Mouse (Mus musculus): ENCODE measurements around the gene Brd9.
A peak's percentile ranks its signal among the peaks of the same experiment; 100 is the strongest.
"Not testable (repeated sequence)": the region's sequence is repeated elsewhere in the genome, so short reads cannot be mapped to it uniquely, and the experiment has no call there.

Gene Brd9

DNA sequence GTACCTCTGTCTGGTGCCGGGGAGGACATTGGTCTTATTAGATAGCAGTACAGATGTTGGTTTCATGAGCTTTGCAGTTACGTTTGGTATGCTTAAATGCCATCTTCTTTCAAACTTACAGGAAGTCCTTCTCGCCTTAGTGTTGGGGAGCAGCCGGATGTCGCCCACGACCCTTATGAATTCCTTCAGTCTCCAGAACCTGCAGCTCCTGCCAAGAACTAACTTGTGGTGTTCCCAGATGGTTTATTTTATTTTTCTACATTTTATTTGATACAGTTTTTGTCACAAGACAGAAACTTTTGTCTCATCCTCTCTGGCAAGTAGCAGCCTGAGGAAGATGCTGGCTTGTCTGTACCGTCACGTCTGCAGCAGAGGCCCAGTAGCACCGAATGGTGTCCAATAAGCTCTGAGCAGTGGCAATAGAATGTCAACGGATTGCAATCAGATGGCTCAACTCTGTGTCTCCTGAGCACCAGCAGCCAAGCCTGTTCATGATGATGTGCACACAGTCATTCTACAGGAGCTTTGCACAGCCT, 22.6 kb downstream of the Brd9 start:
- no peaks in the 10 kb centered on the region for H3K27me3 ChIP-seq (ENCODE audit: control insufficient read depth, insufficient read depth, low read length, poor library complexity, severe bottlenecking)
- no peak for DNase-seq (ENCODE audit: low read depth, low spot score)
- H3K36me3 ChIP-seq (ENCODE audit: control insufficient read depth, insufficient read depth, low read length, poor library complexity, severe bottlenecking): peaks cover 5% of the 10 kb centered on the region

DNA sequence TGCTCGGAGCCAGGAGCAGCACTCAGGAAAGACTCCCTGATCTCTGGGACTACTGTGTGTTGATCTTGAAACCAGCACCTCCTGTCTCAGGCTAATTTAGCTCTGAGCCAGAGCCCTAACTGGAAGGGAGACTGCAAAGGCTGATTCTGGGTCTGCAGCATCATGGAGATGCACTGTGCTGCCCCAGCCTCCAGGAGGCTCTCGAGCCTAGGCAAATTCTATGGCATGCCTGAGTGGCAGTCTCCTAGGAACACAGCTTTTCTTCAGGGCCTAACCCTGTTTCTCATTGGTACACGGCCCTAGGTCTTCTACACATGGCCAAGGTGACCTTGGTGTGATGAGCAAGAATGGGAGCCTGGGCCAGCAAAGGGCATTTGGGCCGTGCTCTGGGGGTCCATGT, 23.6 kb downstream of the Brd9 start:
- Histone ChIP-seq H3K36me3 (ENCODE audit: control insufficient read depth, insufficient read depth, low read length, poor library complexity, severe bottlenecking) (peaks cover 5% of the 10 kb centered on the region), H3K27me3 (ENCODE audit: control insufficient read depth, insufficient read depth, low read length, poor library complexity, severe bottlenecking) (no peaks in the 10 kb centered on the region)
- no peak for DNase-seq (ENCODE audit: low read depth, low spot score)

DNA sequence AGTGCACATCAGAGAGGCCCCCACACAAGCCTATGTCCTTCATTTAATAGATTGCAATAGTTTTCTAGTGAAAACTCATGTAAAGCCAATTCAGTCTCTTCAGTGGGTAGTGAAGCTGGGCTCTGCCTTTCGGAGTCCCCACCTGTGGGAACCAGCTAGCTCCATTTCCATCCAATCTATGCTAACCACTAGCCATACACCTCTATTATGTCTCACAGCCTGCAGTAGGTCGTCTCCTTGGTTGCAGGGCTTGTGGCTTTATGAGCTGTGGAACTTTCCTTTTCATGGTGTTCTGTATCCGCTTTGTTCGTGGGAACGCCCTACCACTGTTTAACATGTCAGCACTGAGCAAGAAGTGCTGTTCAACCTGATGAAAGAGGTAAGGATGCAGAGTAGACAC, 25.9 kb downstream of the Brd9 start, which contains the start of gene Zdhhc11:
TSS of gene Zdhhc11 (plus strand) at position 301 of the 400 bp plus-strand sequence.
- H3K36me3 ChIP-seq (ENCODE audit: control insufficient read depth, insufficient read depth, low read length, poor library complexity, severe bottlenecking): peaks cover 5% of the 10 kb centered on the region
- no peak for DNase-seq (ENCODE audit: low read depth, low spot score)
- no peaks in the 10 kb centered on the region for H3K27me3 ChIP-seq (ENCODE audit: control insufficient read depth, insufficient read depth, low read length, poor library complexity, severe bottlenecking)

DNA sequence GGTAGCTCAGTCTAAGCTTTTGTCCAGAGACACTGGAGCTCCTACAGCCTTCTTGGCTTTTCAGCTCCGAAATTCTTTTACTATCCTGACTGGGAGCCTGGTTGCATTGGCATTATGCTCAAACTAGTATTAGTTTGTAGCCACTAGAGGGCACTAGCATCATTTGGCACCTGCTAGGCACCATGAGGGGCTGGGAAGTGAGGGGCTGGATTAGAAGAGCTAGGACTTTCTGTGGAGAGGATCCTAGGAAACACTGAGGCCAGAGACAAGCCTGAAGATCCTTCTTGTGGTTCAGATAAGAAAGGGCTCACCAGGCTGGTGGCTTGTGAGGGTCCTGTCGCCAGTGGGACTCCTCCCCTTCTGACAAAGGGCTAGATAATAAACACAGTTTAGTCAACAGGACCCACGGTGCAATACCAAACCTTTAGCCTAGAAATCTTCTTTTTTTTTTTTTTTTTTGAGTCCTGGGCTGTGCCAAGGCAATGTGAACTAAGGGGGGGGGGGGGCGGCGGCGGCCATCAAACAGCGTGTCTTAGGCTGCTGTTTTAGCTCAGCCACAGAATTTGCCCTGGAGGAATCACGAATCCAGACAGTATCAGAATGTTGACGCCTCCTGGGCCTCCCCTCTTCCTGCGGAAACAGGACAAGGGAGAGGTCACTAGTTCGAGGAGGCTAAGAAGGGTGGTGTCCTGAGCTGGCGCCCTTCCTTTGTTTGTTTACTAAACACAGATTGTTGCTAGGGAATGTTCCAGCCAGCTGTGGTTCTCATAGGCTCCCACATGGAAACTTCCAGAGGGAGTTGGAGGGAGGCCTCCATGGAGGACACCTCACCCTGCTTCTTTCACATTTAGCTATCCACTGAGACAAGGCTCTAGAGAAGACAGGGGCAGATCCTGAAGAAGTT, 33.2 kb downstream of the Brd9 start:
- Histone ChIP-seq H3K27me3 (ENCODE audit: control insufficient read depth, insufficient read depth, low read length, poor library complexity, severe bottlenecking) (no peaks in the 10 kb centered on the region), H3K36me3 (ENCODE audit: control insufficient read depth, insufficient read depth, low read length, poor library complexity, severe bottlenecking) (no peaks in the 10 kb centered on the region)
- DNase-seq (ENCODE audit: low read depth, low spot score): peak; percentile 61

DNA sequence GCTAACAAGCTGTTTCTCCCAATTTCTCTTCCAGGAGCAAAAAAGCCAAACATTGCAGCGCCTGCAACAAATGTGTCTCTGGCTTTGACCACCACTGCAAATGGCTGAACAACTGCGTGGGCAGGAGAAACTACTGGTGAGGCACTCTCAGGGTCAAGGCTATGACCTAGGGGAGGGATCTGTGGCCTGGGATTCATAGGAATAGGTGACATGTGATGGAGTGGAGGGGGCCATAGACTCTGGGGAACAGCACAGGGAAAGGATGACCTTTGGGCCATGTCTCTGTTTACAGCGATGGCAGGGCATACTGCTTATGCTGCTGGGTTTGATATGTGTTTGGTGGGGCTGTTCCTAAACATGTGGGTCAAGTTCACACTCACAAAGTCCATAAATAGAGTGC, 36.9 kb downstream of the Brd9 start:
- no peak for DNase-seq (ENCODE audit: low read depth, low spot score)
- no peaks in the 10 kb centered on the region for H3K36me3 ChIP-seq (ENCODE audit: control insufficient read depth, insufficient read depth, low read length, poor library complexity, severe bottlenecking)

DNA sequence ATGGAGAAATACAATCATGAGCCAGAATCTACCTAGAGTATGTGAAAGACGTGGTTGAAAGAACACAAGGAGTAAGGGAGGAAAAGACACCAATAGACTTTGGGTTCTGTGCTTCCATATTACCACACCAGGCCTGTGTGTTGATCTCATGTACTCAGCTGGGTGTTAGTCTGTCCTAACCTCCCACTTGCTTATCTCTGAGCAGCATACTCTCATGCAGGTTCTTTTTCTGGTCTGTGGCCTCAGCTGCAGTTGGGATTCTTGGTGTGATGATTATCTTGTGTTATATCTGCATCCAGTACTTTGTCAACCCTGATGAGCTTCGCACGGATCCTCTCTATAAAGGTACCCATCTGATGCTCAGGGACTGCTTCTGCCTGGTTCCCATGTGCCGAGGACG, 39.3 kb downstream of the Brd9 start:
- DNase-seq (ENCODE audit: low read depth, low spot score): no peak
- Histone ChIP-seq H3K27me3 (ENCODE audit: control insufficient read depth, insufficient read depth, low read length, poor library complexity, severe bottlenecking) (no peaks in the 10 kb centered on the region), H3K36me3 (ENCODE audit: control insufficient read depth, insufficient read depth, low read length, poor library complexity, severe bottlenecking) (no peaks in the 10 kb centered on the region)

More for the DNA sequence above, 36.9 kb downstream of the Brd9 start:
- H3K27me3 ChIP-seq (ENCODE audit: control insufficient read depth, insufficient read depth, low read length, poor library complexity, severe bottlenecking): no peaks in the 10 kb centered on the region

DNA sequence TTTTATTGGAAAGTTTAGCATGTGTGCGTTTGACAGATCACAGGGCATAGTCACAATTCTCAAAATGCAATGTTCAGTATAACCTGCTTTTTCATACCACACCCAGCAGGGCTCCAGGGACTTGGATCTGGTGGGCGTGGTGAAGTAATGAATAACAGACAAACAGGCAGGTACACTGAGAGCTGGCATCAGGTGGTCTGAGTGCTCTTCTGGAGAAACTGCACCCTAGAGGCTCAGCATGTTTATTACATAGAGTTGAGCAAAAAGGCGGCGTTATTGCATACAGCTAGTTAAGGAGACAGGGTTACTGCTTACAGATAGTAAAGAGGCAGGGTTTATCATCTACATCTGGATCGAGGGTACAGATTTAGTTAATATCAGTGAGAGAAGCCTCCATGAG, 52.7 kb downstream of the Brd9 start:
- Histone ChIP-seq H3K36me3 (ENCODE audit: control insufficient read depth, insufficient read depth, low read length, poor library complexity, severe bottlenecking) (no peaks in the 10 kb centered on the region), H3K27me3 (ENCODE audit: control insufficient read depth, insufficient read depth, low read length, poor library complexity, severe bottlenecking) (no peaks in the 10 kb centered on the region)
- no peak for DNase-seq (ENCODE audit: low read depth, low spot score)

DNA sequence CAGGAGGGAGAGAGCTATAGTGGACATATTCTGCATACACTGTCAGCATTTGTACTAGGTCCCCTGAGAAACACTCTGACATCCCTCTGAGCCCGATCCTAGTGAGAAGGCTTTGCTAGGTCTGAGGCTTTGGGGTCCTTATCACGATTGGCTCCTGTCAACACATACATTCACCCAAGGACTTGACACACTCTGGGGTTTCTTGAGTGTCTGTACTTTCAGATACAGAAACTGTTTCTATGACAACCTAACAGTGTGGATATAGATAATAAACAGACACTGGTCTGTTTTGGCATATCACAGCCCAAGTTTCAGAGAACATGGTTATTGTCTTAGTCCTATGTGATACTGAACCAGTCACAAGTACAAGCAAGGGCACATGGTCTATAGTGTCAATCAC, 53.1 kb downstream of the Brd9 start:
- Histone ChIP-seq H3K36me3 (ENCODE audit: control insufficient read depth, insufficient read depth, low read length, poor library complexity, severe bottlenecking) (no peaks in the 10 kb centered on the region), H3K27me3 (ENCODE audit: control insufficient read depth, insufficient read depth, low read length, poor library complexity, severe bottlenecking) (no peaks in the 10 kb centered on the region)
- no peak for DNase-seq (ENCODE audit: low read depth, low spot score)

DNA sequence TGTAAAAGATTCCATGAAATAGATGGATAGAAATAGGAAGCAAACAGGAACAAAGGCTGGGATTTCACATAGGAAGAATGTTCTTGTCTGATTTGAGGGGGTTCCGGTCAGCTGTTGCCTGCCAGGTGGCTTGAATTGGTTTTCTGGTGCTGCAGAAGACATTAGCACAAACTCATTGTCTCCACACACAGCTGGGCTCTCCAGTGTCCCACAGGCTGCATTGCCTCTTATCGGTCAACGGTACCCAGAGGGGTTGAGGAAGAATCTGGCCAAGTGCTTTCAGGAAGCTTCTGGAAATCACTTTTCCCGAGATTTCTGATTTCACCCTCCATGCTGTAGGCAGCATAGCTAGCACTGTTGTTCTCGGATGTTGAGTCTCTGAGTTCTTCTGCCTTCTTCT, 53.7 kb downstream of the Brd9 start:
- no peak for DNase-seq (ENCODE audit: low read depth, low spot score)
- H3K27me3 ChIP-seq (ENCODE audit: control insufficient read depth, insufficient read depth, low read length, poor library complexity, severe bottlenecking): no peaks in the 10 kb centered on the region
- no peaks in the 10 kb centered on the region for H3K36me3 ChIP-seq (ENCODE audit: control insufficient read depth, insufficient read depth, low read length, poor library complexity, severe bottlenecking)

DNA sequence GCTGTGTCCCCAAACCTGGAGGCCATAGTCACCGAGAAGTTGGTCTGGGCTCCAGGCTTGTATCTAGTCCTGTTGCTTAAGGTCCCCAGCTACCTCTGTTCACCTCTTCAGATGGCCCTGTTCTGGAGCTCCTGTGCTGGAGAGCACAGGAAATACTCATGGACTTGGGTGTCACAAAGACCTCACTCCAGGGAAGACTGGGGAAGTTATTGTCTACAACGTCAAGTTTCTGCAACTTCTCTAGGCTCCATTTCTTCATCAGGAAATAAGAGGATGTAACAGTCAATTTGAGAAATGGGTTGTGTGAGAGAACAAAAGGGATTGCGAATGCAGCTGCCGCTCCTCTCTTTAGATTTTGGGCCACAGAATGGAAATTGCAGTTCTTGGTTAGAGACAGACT, 58.8 kb downstream of the Brd9 start:
- H3K27me3 ChIP-seq (ENCODE audit: control insufficient read depth, insufficient read depth, low read length, poor library complexity, severe bottlenecking): no peaks in the 10 kb centered on the region
- no peaks in the 10 kb centered on the region for H3K36me3 ChIP-seq (ENCODE audit: control insufficient read depth, insufficient read depth, low read length, poor library complexity, severe bottlenecking)
- DNase-seq (ENCODE audit: low read depth, low spot score): no peak

DNA sequence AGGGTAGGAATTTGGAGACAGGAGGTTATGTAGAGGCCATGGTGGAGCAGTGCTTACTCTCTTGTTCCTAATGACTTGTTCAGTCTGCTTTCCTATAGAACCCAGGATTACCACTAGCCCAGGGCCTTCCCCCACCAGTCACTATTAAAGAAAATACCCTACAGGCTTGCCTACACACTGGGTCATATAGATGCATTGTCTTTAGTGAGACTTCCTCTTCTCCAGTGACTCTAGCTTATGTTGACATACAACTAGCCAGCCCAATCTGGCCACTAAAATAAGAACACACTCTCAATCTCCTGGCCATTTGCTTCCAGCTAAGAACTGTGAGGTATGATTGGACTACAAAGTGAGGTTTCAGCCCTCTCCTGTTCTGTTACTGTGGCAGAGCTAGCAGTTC, 62.9 kb downstream of the Brd9 start:
- no peak for DNase-seq (ENCODE audit: low read depth, low spot score)
- H3K27me3 ChIP-seq (ENCODE audit: control insufficient read depth, insufficient read depth, low read length, poor library complexity, severe bottlenecking): 0 out of 2 replicates have a peak, but pooled peaks cover 1% of the 10 kb centered on the region
- H3K36me3 ChIP-seq (ENCODE audit: control insufficient read depth, insufficient read depth, low read length, poor library complexity, severe bottlenecking): no peaks in the 10 kb centered on the region

DNA sequence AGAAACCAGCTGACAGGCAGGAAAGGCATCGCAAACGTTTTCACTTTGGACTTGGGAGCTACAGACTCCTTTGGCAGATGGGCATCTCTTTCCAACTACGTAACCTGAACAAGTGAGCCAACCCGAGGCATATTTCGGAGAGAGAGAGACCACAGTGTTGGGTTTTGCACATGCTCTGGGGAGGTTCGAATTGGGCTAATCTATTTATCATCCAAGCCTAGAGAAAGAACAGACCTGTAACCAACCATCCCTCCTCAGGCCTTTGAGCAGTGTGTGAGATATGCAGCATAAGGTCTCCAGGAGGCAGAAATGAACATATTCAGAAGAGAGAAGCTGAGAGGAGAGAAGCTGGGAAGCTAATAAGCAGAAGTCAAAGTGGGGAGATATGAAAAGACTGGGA, 63.4 kb downstream of the Brd9 start:
- Histone ChIP-seq H3K27me3 (ENCODE audit: control insufficient read depth, insufficient read depth, low read length, poor library complexity, severe bottlenecking) (0 out of 2 replicates have a peak, but pooled peaks cover 1% of the 10 kb centered on the region), H3K36me3 (ENCODE audit: control insufficient read depth, insufficient read depth, low read length, poor library complexity, severe bottlenecking) (no peaks in the 10 kb centered on the region)
- no peak for DNase-seq (ENCODE audit: low read depth, low spot score)

DNA sequence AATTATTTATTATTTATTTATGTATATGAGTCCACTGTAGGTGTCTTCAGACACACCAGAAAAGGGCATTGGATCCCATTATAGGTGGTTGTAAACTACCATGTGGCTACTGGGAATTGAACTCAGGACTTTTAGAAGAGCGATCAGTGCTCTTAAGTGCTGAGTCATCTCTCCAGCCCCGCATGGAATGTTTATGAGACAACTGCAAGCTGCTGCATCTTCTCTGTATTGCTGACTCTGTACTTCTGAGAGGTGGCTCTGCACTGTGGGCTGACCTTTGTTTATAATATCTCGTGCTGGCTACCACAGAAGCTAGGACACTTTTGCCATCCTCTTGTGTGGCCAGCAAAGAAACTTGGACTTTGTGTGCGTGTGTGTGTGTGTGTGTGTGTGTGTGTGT, 63.9 kb downstream of the Brd9 start:
- H3K27me3 ChIP-seq (ENCODE audit: control insufficient read depth, insufficient read depth, low read length, poor library complexity, severe bottlenecking): 0 out of 2 replicates have a peak, but pooled peaks cover 1% of the 10 kb centered on the region
- DNase-seq (ENCODE audit: low read depth, low spot score): no peak
- no peaks in the 10 kb centered on the region for H3K36me3 ChIP-seq (ENCODE audit: control insufficient read depth, insufficient read depth, low read length, poor library complexity, severe bottlenecking)

DNA sequence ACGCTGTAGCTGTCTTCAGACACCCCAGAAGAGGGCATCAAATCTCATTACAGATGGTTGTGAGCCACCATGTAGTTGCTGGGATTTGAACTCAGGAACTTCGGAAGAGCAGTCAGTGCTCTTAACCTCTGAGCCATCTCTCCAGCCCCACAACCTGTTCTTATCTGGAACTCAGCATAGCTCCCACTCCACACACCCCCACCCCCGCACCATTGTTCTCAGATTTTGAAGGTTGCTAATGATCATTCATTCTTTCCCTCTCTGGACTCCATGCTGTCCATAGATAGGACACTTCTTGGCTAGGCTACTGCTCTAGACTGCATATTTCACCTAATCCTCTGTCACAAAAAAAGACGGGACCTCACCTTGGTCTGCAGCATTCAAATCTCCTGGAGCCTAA, 69.3 kb downstream of the Brd9 start:
- not testable (repeated sequence) for DNase-seq (ENCODE audit: low read depth, low spot score); H3K27me3 ChIP-seq (ENCODE audit: control insufficient read depth, insufficient read depth, low read length, poor library complexity, severe bottlenecking); H3K36me3 ChIP-seq (ENCODE audit: control insufficient read depth, insufficient read depth, low read length, poor library complexity, severe bottlenecking)

DNA sequence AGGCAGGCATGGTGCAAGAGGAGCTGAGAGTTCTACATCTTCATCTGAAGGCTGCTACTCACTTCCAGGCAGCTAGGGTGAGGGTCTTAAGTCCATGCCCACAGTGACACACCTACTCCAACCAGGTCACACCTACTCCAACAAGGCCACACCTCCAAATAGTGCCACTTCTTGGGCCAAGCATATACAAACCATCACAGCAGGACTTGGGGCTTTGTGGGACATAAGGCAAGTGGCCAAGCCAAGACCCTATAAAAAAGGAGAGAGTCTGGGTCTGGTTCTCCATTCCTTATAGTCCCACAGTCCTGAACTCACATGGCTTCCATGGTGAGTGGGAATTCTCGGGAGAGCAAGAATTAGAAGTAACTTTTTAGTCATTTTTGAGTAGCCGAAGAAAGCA, 70.6 kb downstream of the Brd9 start:
- not testable (repeated sequence) for H3K36me3 ChIP-seq (ENCODE audit: control insufficient read depth, insufficient read depth, low read length, poor library complexity, severe bottlenecking); DNase-seq (ENCODE audit: low read depth, low spot score); H3K27me3 ChIP-seq (ENCODE audit: control insufficient read depth, insufficient read depth, low read length, poor library complexity, severe bottlenecking)
